Mouse (Mus musculus) heart, embryonic 16.5 days (tissue): ENCODE results near the gene Med18. TPM values are rescaled to one million over a fixed set of nuclear protein-coding genes. Genes with fewer than 3 reads are reported as not detected.

Experiments used
- ATAC-seq: fragments of 200-750 bp; cut with Nextera tagmentation; replicated peaks from 2 replicates; pipeline ENCODE4 v1.8.0; 2017; ENCODE audit warnings: moderate number of reproducible peaks; ENCODE audit not compliant: insufficient read depth, low FRiP score; ENCODE audit errors: extremely low read depth
- H3K27ac ChIP-seq: fragments of 300-500 bp; sonication (generic); 2 replicates; pipeline ENCODE4 v1.5.1; 2014; ENCODE audit warnings: mild to moderate bottlenecking, low read length, control low read depth, moderate library complexity
- H3K27me3 ChIP-seq: fragments of 300-500 bp; sonication (generic); 2 replicates; pipeline ENCODE4 v1.6.1; 2014; ENCODE audit warnings: low read length, mixed read lengths; ENCODE audit not compliant: control insufficient read depth, insufficient read depth
- H3K36me3 ChIP-seq: fragments of 300-500 bp; sonication (generic); 2 replicates; pipeline ENCODE4 v1.6.1; 2014; ENCODE audit not compliant: control insufficient read depth, insufficient read depth
- H3K4me1 ChIP-seq: fragments of 300-500 bp; sonication (generic); 2 replicates; pipeline ENCODE4 v1.6.1; 2014; ENCODE audit warnings: low read length, mixed read lengths; ENCODE audit not compliant: control insufficient read depth, insufficient read depth
- H3K4me2 ChIP-seq: fragments of 300-500 bp; sonication (generic); 2 replicates; pipeline ENCODE4 v1.6.1; 2014; ENCODE audit warnings: low read depth, mild to moderate bottlenecking, control low read depth, low read length
- H3K4me3 ChIP-seq: fragments of 300-500 bp; sonication (generic); 2 replicates; pipeline ENCODE4 v1.5.1; 2014; ENCODE audit warnings: mild to moderate bottlenecking, control low read depth, low read length
- H3K9ac ChIP-seq: fragments of 300-500 bp; sonication (generic); 2 replicates; pipeline ENCODE4 v1.6.1; 2014; ENCODE audit warnings: low read length, control low read depth
- H3K9me3 ChIP-seq: fragments of 300-500 bp; sonication (generic); replicated peaks from 2 replicates; pipeline ENCODE4 v1.6.1; 2016; ENCODE audit warnings: low read length; ENCODE audit not compliant: control insufficient read depth
- WGBS: fragments of 180-500 bp; shearing (Covaris S2); extraction: QIAGEN DNeasy Blood & Tissue Kit; methylation state at CpG from one replicate; pipeline ENCODE4 v1.1.7; 2014; 5-methylcytosine and 5-hydroxymethylcytosine counted together
- polyA plus RNA-seq: library from polyadenylated mRNA; unstranded; fragments of >200 nt; fragmentation: Nextera tagmentation; extraction: Ambion mirVana; gene quantifications from 2 replicates; pipeline ENCODE4 v1.2.1, GENCODE M21; 2015

The Med18 gene
- polyA plus RNA-seq, 1 experiment from 2014 or later, result 15.9 TPM

DNA sequence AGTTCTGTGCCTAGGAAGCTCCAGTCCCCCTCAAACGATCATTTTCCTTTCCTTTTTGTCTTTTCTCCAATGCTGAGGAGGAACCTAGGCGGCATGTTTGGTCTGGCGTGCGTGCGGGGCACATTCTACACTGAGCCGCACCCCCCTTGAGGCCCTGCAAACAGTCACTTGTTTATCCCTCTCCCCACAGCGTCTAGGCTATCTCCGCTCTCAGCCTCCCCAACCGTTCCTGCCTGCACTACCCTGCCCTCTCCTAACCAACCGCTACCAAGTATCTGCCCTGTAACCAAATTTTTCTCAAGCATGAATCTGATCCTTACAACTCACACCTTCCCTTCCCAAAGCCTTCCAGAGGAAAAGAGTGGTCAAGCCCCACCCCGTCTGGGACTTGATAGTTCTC, 39.6 kb upstream of the Med18 start:
- H3K36me3 ChIP-seq, result no peaks in the 10 kb centered on the region
- no peak overlapping the region for H3K4me3 ChIP-seq
- H3K4me1 ChIP-seq, result peaks cover 4% of the 10 kb centered on the region
- ATAC-seq, result no peak
- no peaks in the 10 kb centered on the region for H3K27me3 ChIP-seq
- H3K9me3 ChIP-seq, result no peaks in the 10 kb centered on the region
- H3K27ac ChIP-seq, result no peak overlapping the region
- H3K9ac ChIP-seq, result no peak overlapping the region
- WGBS, result 80% methylated on average over 11 of the region's 11 CpGs
- no peak overlapping the region for H3K4me2 ChIP-seq

GRCm38 (mm10) chr4:132501639-132502038, 37.9 kb upstream of the Med18 start:
- Histone ChIP-seq H3K9ac (no peak overlapping the region), H3K4me2 (no peak overlapping the region), H3K9me3 (no peaks in the 10 kb centered on the region), H3K36me3 (peaks cover 4% of the 10 kb centered on the region; the same call in 1 of the 2 replicates), H3K27me3 (no peaks in the 10 kb centered on the region), H3K27ac (no peak overlapping the region), H3K4me1 (no peaks in the 10 kb centered on the region; the same call in 1 of the 2 replicates), H3K4me3 (no peak overlapping the region)
- no peak for ATAC-seq
- WGBS, result 94% methylated on average over 6 of the region's 6 CpGs

DNA sequence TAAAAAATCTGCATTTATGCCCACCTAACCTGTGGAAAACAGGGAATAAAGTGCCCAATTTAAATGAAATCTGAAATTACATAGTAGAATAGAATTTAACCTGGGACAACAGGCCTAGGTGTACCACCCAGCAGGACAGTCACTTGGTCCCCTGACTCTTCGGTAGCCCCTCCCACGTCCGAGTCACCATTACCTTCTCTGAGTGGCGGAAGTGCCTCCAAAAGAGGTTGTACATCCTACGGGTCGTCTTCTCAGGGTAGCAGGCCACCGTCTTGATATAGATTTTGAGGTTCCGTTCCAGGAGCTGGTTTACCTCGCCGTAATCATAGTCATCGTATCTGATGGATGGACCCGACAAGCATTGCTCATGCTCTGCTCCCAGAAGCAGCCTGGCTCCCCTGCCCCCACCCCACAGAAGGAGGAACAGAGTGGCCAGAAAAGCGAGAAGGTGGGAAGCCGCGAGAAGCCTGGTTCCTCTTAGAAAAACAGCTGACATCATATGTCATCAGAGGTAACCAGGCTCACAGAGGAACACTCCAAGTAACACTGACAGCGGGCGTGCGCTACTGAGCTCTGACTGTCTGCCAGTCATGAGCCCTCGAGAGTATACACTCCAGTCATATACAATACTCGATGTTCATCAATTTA, 30.7 kb upstream of the Med18 start:
- Histone ChIP-seq H3K4me2 (no peak overlapping the region), H3K27ac (no peak overlapping the region), H3K27me3 (no peaks in the 10 kb centered on the region), H3K4me3 (no peak overlapping the region), H3K9me3 (no peaks in the 10 kb centered on the region), H3K36me3 (peaks cover 4% of the 10 kb centered on the region; the same call in 1 of the 2 replicates), H3K9ac (no peak overlapping the region), H3K4me1 (no peaks in the 10 kb centered on the region)
- ATAC-seq, result no peak
- 79% methylated on average over 20 of the region's 20 CpGs for WGBS

- Histone ChIP-seq H3K4me3 (no peak overlapping the region), H3K9me3 (no peaks in the 10 kb centered on the region), H3K27ac (no peak overlapping the region), H3K9ac (no peak overlapping the region), H3K4me2 (no peak overlapping the region), H3K36me3 (peaks cover 4% of the 10 kb centered on the region; the same call in 1 of the 2 replicates), H3K4me1 (no peaks in the 10 kb centered on the region), H3K27me3 (no peaks in the 10 kb centered on the region)
- ATAC-seq, result no peak
- WGBS, result 53% methylated on average over 10 of the region's 10 CpGs
These were observed 28.7 kb upstream of the Med18 start for GRCm38 (mm10) chr4:132492178-132493060.

DNA sequence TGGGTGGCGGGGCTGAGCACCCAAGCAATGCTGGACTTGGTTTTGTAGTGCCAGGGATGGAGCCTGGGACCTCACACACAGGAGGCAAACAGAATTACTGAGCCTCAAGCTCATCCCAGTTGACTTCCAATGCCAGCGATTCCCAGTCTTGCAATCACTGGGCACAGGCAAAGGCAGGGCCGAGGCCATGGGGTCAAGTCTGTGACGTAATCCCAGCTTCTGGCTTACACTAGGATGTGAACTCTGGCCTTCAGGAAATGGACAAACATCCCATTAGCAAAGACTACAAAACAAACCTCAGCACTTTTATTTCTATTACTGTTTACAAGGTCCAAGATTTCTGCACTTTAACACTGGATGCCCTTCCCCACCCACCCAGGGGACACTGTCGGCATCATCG, 28.0 kb upstream of the Med18 start:
- Histone ChIP-seq H3K4me1 (no peaks in the 10 kb centered on the region), H3K27me3 (no peaks in the 10 kb centered on the region), H3K36me3 (peaks cover under 1% of the 10 kb centered on the region; the same call in 1 of the 2 replicates), H3K4me3 (no peak overlapping the region), H3K9me3 (no peaks in the 10 kb centered on the region), H3K27ac (no peak overlapping the region), H3K4me2 (no peak overlapping the region), H3K9ac (no peak overlapping the region)
- no peak for ATAC-seq
- 76% methylated on average over 6 of the region's 6 CpGs for WGBS

DNA sequence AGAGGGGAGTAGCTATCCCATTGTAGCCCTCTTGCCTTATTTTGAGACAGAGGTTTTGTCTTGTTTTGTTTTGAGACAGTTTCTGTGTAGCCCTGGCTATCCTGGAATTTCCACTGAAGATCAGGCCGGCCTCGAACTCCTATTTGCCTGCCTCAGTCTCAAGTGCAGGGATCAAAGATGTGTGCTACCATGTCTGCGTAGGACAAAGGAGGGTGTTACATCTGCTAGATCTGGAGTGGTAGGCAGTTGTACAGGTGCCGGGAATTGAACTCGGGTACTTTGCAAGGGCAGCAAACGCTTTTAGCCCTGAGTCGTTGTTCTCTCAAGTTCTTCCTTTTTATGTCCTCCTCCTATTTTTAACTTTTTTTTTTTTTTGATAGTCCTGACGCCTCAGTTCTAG, 27.3 kb upstream of the Med18 start:
- ATAC-seq, result no peak
- H3K4me2 ChIP-seq, result no peak overlapping the region
- no peaks in the 10 kb centered on the region for H3K36me3 ChIP-seq
- H3K27ac ChIP-seq, result no peak overlapping the region
- H3K4me3 ChIP-seq, result no peak overlapping the region
- H3K27me3 ChIP-seq, result no peaks in the 10 kb centered on the region
- no peaks in the 10 kb centered on the region for H3K9me3 ChIP-seq
- H3K4me1 ChIP-seq, result no peaks in the 10 kb centered on the region
- WGBS, result 87% methylated on average over 8 of the region's 8 CpGs
- H3K9ac ChIP-seq, result no peak overlapping the region

DNA sequence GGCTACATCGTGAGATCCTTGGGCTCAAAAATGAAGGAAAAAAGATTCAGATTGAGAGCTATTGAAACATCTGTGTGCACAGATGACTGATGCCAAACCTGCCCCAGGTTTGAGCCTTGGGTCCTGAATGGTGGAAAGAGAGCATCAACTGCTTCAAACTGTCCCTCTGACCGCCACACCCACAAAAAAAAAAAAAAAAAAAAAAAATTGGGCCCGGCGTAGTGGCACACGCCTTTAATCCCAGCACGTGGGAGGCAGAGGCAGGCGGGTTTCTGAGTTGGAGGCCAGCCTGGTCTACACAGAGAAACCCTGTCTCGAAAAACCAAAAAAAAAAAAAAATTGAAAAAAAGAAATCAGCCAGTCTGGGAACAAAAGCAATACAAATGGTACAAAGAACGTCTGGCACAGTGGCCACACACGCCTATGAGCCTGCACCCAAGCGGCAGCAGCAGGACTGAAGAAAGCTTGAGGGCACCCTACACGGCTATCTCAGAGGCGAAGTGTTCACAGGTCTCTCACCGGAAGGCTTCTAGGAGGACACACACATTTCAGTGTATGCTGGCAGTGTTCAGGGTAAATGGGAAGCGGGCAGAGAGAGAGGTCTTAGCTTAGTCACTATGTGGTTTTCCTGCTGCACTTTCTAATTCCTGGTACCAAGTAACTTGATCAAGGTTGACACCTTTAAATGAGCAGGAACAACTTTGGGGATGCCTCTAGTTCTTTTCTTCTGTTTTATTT, 26.7 kb upstream of the Med18 start:
- no peak overlapping the region for H3K9ac ChIP-seq
- ATAC-seq, result no peak
- H3K27ac ChIP-seq, result no peak overlapping the region
- 86% methylated on average over 15 of the region's 15 CpGs for WGBS
- H3K4me1 ChIP-seq, result no peaks in the 10 kb centered on the region
- H3K4me2 ChIP-seq, result no peak overlapping the region
- H3K27me3 ChIP-seq, result no peaks in the 10 kb centered on the region
- no peak overlapping the region for H3K4me3 ChIP-seq
- no peaks in the 10 kb centered on the region for H3K9me3 ChIP-seq
- no peaks in the 10 kb centered on the region for H3K36me3 ChIP-seq

DNA sequence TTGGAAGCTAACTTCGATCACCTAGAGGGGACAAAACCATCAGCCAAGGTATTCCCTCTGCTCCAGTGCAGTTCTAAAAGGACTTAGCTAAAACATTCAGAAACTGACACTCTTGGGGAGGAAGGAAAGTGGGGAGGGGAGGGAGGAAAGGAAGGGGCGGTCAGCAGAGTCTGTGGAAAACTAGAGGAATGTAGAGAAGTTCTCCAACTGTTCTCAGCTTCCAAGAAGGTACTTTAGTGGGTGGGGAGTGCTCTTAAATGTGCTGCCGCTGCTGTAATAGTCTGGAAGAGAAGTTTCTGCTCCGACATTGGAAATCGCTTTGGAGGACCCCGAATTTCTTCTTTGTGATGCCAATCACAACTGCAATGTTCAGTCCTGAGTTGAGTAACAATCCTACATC, 25.3 kb upstream of the Med18 start:
- no peak for ATAC-seq
- no peaks in the 10 kb centered on the region for H3K27me3 ChIP-seq
- H3K9ac ChIP-seq, result no peak overlapping the region
- H3K4me3 ChIP-seq, result no peak overlapping the region
- H3K36me3 ChIP-seq, result no peaks in the 10 kb centered on the region
- H3K9me3 ChIP-seq, result no peaks in the 10 kb centered on the region
- H3K27ac ChIP-seq, result no peak overlapping the region
- 53% methylated on average over 6 of the region's 6 CpGs for WGBS
- H3K4me2 ChIP-seq, result no peak overlapping the region
- H3K4me1 ChIP-seq, result no peaks in the 10 kb centered on the region

DNA sequence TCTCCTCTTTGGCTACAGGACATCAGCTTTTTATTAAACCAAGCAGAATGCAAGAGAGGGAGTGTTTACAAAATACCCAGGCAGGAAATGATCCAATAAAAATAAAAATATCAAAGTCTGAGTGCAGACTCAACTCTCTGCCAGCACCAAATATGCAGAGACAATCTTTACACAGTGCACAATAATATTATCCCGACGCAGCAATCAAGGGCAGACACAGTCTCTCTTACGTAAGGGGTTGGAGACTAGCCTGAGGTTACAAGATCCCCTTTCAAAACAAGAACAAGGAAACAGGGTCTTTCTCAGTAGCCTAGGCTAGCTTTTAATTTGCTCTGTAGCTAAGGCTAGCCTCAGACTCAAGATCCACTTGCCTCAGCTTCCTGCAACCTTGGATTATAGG, 24.8 kb upstream of the Med18 start:
- WGBS, result 67% methylated on average over 3 of the region's 3 CpGs
- H3K4me3 ChIP-seq, result no peak overlapping the region
- H3K4me1 ChIP-seq, result no peaks in the 10 kb centered on the region
- H3K9ac ChIP-seq, result no peak overlapping the region
- no peak overlapping the region for H3K27ac ChIP-seq
- no peaks in the 10 kb centered on the region for H3K9me3 ChIP-seq
- no peak overlapping the region for H3K4me2 ChIP-seq
- H3K36me3 ChIP-seq, result no peaks in the 10 kb centered on the region
- H3K27me3 ChIP-seq, result no peaks in the 10 kb centered on the region
- ATAC-seq, result no peak
